Mouse (Mus musculus) neural tube, embryonic 13.5 days (tissue): Measurements from ENCODE around the gene Tmem30a. TPM values are rescaled to one million over a fixed set of nuclear protein-coding genes. Genes with fewer than 3 reads are reported as not detected.

Source experiments
- ATAC-seq: fragments of 200-750 bp; cut with Nextera tagmentation; 2 replicates; pipeline ENCODE4 v1.8.0; 2017; ENCODE audit warnings: low read depth, mild to moderate bottlenecking, moderate TSS enrichment, moderate library complexity
- H3K27ac ChIP-seq: fragments of 300-500 bp; sonication (generic); replicated peaks from 2 replicates; pipeline ENCODE4 v1.5.1; 2015; ENCODE audit warnings: moderate library complexity, mild to moderate bottlenecking, inconsistent platforms
- H3K27me3 ChIP-seq: fragments of 300-500 bp; sonication (generic); 2 replicates; pipeline ENCODE4 v1.6.1; 2015; ENCODE audit warnings: mild to moderate bottlenecking, inconsistent platforms
- H3K36me3 ChIP-seq: fragments of 300-500 bp; sonication (generic); 2 replicates; pipeline ENCODE4 v1.6.1; 2015; ENCODE audit warnings: mild to moderate bottlenecking, inconsistent platforms
- H3K4me1 ChIP-seq: fragments of 300-500 bp; sonication (generic); replicated peaks from 2 replicates; pipeline ENCODE4 v1.6.1; 2015; ENCODE audit warnings: inconsistent platforms
- H3K4me2 ChIP-seq: fragments of 300-500 bp; sonication (generic); 2 replicates; pipeline ENCODE4 v1.6.1; 2015; ENCODE audit warnings: inconsistent platforms, mild to moderate bottlenecking, moderate library complexity
- H3K4me3 ChIP-seq: fragments of 300-500 bp; sonication (generic); 2 replicates; pipeline ENCODE4 v1.5.1; 2015; ENCODE audit warnings: mild to moderate bottlenecking, inconsistent platforms
- H3K9ac ChIP-seq: fragments of 300-500 bp; sonication (generic); 2 replicates; pipeline ENCODE4 v1.6.1; 2015; ENCODE audit warnings: moderate library complexity, mild to moderate bottlenecking, inconsistent platforms
- H3K9me3 ChIP-seq: fragments of 300-500 bp; sonication (generic); 2 replicates; pipeline ENCODE4 v1.6.1; 2016; ENCODE audit warnings: inconsistent platforms
- WGBS: fragments of 180-500 bp; shearing (Covaris S2); methylation state at CpG from one replicate; pipeline ENCODE4 v1.1.7; 2015; 5-methylcytosine and 5-hydroxymethylcytosine counted together
- polyA plus RNA-seq: library from polyadenylated mRNA; unstranded; fragments of >200 nt; fragmentation: Nextera tagmentation; extraction: Ambion mirVana; gene quantifications from 2 replicates; pipeline ENCODE4 v1.2.1, GENCODE M21; 2015

Gene Tmem30a
- polyA plus RNA-seq, 1 experiment from 2014 or later: 111 TPM

GRCm38 (mm10) chr9:79784934-79785793, 8.1 kb downstream of the Tmem30a start:
- peak; percentile 50; the same call in 1 of the 2 replicates for ATAC-seq
- Histone ChIP-seq H3K27me3 (no peaks in the 10 kb centered on the region), H3K4me1 (peaks cover 38% of the 10 kb centered on the region), H3K4me3 (no peak overlapping the region), H3K36me3 (no peaks in the 10 kb centered on the region), H3K9ac (no peak overlapping the region), H3K4me2 (no peak overlapping the region), H3K27ac (no peak overlapping the region), H3K9me3 (no peaks in the 10 kb centered on the region)
- WGBS: 63% methylated on average over 2 of the region's 2 CpGs

GRCm38 (mm10) chr9:79784439-79784838, 8.9 kb downstream of the Tmem30a start:
- peak; percentile 43 for ATAC-seq
- WGBS: 33% methylated on average over 3 of the region's 3 CpGs
- Histone ChIP-seq H3K9ac (no peak overlapping the region), H3K9me3 (no peaks in the 10 kb centered on the region), H3K27ac (no peak overlapping the region), H3K4me1 (peaks cover 36% of the 10 kb centered on the region), H3K36me3 (no peaks in the 10 kb centered on the region), H3K4me2 (no peak overlapping the region), H3K4me3 (no peak overlapping the region), H3K27me3 (no peaks in the 10 kb centered on the region)

- Histone ChIP-seq H3K9ac (no peak overlapping the region), H3K4me3 (no peak overlapping the region), H3K36me3 (peaks cover 7% of the 10 kb centered on the region), H3K4me2 (no peak overlapping the region), H3K4me1 (peaks cover 5% of the 10 kb centered on the region), H3K9me3 (no peaks in the 10 kb centered on the region), H3K27ac (no peak overlapping the region), H3K27me3 (no peaks in the 10 kb centered on the region)
- WGBS: 84% methylated on average over 2 of the region's 2 CpGs
- no peak for ATAC-seq
These were observed 14.0 kb downstream of the Tmem30a start for GRCm38 (mm10) chr9:79779354-79779753.

- Histone ChIP-seq H3K27me3 (no peaks in the 10 kb centered on the region), H3K9me3 (no peaks in the 10 kb centered on the region), H3K9ac (no peak overlapping the region), H3K4me2 (no peak overlapping the region), H3K36me3 (peaks cover 12% of the 10 kb centered on the region; the same call in 1 of the 2 replicates), H3K4me1 (no peaks in the 10 kb centered on the region), H3K4me3 (no peak overlapping the region), H3K27ac (no peak overlapping the region)
- no peak for ATAC-seq
- WGBS: 97% methylated on average over 5 of the region's 5 CpGs
These were observed 26.2 kb downstream of the Tmem30a start for GRCm38 (mm10) chr9:79766991-79767545.

GRCm38 (mm10) chr9:79765329-79765728, 28.0 kb downstream of the Tmem30a start:
- Histone ChIP-seq H3K4me2 (no peak overlapping the region), H3K4me1 (peaks cover 2% of the 10 kb centered on the region), H3K9me3 (no peaks in the 10 kb centered on the region), H3K4me3 (no peak overlapping the region), H3K27ac (no peak overlapping the region), H3K9ac (no peak overlapping the region), H3K36me3 (0 out of 2 replicates have a peak, but pooled peaks cover 3% of the 10 kb centered on the region), H3K27me3 (no peaks in the 10 kb centered on the region)
- 89% methylated on average over 4 of the region's 4 CpGs for WGBS
- no peak for ATAC-seq

GRCm38 (mm10) chr9:79762519-79762918, 30.8 kb downstream of the Tmem30a start:
- no peak for ATAC-seq
- H3K9me3 ChIP-seq: no peaks in the 10 kb centered on the region
- no peaks in the 10 kb centered on the region for H3K27me3 ChIP-seq
- H3K4me3 ChIP-seq: no peak overlapping the region
- H3K4me1 ChIP-seq: peaks cover 19% of the 10 kb centered on the region
- 81% methylated on average over 6 of the region's 6 CpGs for WGBS
- H3K27ac ChIP-seq: no peak overlapping the region
- no peak overlapping the region for H3K4me2 ChIP-seq
- peaks cover under 1% of the 10 kb centered on the region; the same call in 1 of the 2 replicates for H3K36me3 ChIP-seq
- no peak overlapping the region for H3K9ac ChIP-seq

GRCm38 (mm10) chr9:79760076-79760475, 33.2 kb downstream of the Tmem30a start:
- peak overlapping the region; percentile 75 for H3K4me2 ChIP-seq
- no peaks in the 10 kb centered on the region for H3K27me3 ChIP-seq
- peak overlapping the region; percentile 81 for H3K9ac ChIP-seq
- peak overlapping the region; percentile 89 for H3K27ac ChIP-seq
- peak; percentile 59 for ATAC-seq
- no peaks in the 10 kb centered on the region for H3K9me3 ChIP-seq
- WGBS: 10% methylated on average over 14 of the region's 14 CpGs
- peak overlapping the region; percentile 88 for H3K4me3 ChIP-seq
- peaks cover 15% of the 10 kb centered on the region for H3K36me3 ChIP-seq
- H3K4me1 ChIP-seq: peaks cover 24% of the 10 kb centered on the region

- Histone ChIP-seq H3K9me3 (no peaks in the 10 kb centered on the region), H3K36me3 (peaks cover 18% of the 10 kb centered on the region), H3K27ac (peak within 1 kb of the TSS; percentile 89), H3K9ac (peak within 1 kb of the TSS; percentile 90), H3K4me3 (peak within 1 kb of the TSS; percentile 88), H3K27me3 (no peaks in the 10 kb centered on the region), H3K4me2 (peak within 1 kb of the TSS; percentile 75), H3K4me1 (peaks cover 24% of the 10 kb centered on the region)
- WGBS: under 1% methylated on average over 49 of the region's 49 CpGs
- ATAC-seq: peak; percentile 100
These were observed 33.8 kb downstream of the Tmem30a start, which contains the start of gene Cox7a2 for GRCm38 (mm10) chr9:79759385-79760005. Gene Cox7a2, minus strand, starts transcription at chr9:79759878.

GRCm38 (mm10) chr9:79755311-79755710, 38.0 kb downstream of the Tmem30a start:
- Histone ChIP-seq H3K4me3 (no peak overlapping the region), H3K4me2 (no peak overlapping the region), H3K27ac (no peak overlapping the region), H3K4me1 (peaks cover 22% of the 10 kb centered on the region), H3K36me3 (peaks cover 42% of the 10 kb centered on the region), H3K27me3 (no peaks in the 10 kb centered on the region), H3K9me3 (no peaks in the 10 kb centered on the region), H3K9ac (no peak overlapping the region)
- no peak for ATAC-seq
- 96% methylated on average over 4 of the region's 4 CpGs for WGBS

GRCm38 (mm10) chr9:79751846-79752245, 41.5 kb downstream of the Tmem30a start:
- ATAC-seq: no peak
- H3K4me1 ChIP-seq: no peaks in the 10 kb centered on the region
- no peak overlapping the region for H3K9ac ChIP-seq
- H3K27ac ChIP-seq: no peak overlapping the region
- no peak overlapping the region for H3K4me2 ChIP-seq
- no peaks in the 10 kb centered on the region for H3K9me3 ChIP-seq
- H3K27me3 ChIP-seq: no peaks in the 10 kb centered on the region
- WGBS: 82% methylated on average over 8 of the region's 8 CpGs
- H3K4me3 ChIP-seq: no peak overlapping the region
- peaks cover 45% of the 10 kb centered on the region for H3K36me3 ChIP-seq

GRCm38 (mm10) chr9:79750709-79751108, 42.6 kb downstream of the Tmem30a start:
- Histone ChIP-seq H3K9me3 (no peaks in the 10 kb centered on the region), H3K36me3 (peaks cover 40% of the 10 kb centered on the region), H3K27ac (no peak overlapping the region), H3K4me2 (no peak overlapping the region), H3K9ac (no peak overlapping the region), H3K27me3 (no peaks in the 10 kb centered on the region), H3K4me3 (no peak overlapping the region), H3K4me1 (no peaks in the 10 kb centered on the region)
- WGBS: 91% methylated on average over 7 of the region's 7 CpGs
- ATAC-seq: no peak

GRCm38 (mm10) chr9:79745036-79745435, 48.3 kb downstream of the Tmem30a start:
- no peaks in the 10 kb centered on the region for H3K9me3 ChIP-seq
- H3K4me1 ChIP-seq: no peaks in the 10 kb centered on the region
- ATAC-seq: no peak
- no peak overlapping the region for H3K9ac ChIP-seq
- 57% methylated on average over 4 of the region's 4 CpGs for WGBS
- 0 out of 2 replicates have a peak, but pooled peaks cover 8% of the 10 kb centered on the region for H3K36me3 ChIP-seq
- no peaks in the 10 kb centered on the region for H3K27me3 ChIP-seq
- no peak overlapping the region for H3K27ac ChIP-seq
- no peak overlapping the region for H3K4me2 ChIP-seq
- no peak overlapping the region for H3K4me3 ChIP-seq
